Mouse (Mus musculus) megakaryocyte, embryonic 14.5 days (primary cell): ENCODE measurements around the gene Asna1.

Source experiments
- FLI1 ChIP-seq: IDR thresholded peaks from 2 replicates; pipeline ENCODE4 v1.6.1; 2012; ENCODE audit warnings: low read length, inconsistent platforms, mixed read lengths
- GATA1 ChIP-seq: IDR thresholded peaks from 3 replicates; pipeline ENCODE4 v1.6.1; 2012; ENCODE audit warnings: mixed read lengths, low read length, inconsistent platforms, borderline replicate concordance

DNA sequence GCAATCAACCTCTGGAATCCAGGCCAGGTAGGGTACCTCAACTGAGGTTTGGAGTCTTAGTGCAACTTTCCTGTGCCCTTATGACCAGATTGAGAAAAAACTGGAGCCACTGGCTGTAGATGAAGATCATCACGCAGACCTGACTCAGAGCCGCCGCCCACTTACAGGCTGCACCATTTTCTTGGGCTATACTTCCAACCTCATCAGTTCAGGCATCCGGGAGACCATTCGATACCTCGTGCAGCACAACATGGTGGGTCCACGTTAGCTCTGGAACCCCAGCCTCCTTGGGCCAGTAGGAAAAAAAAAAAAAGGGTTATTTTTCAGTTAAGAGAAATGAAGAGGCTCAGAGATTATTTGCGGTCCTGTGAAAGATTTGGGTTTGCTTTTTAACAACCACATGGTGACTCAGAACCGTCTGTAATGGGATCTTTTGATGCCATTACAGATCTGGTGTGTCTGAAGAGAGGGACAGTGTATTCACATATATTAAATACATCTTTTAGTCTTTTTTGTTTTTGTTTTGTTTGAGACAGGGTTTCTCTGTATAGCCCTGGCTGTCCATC, 47.4 kb upstream of the Asna1 start:
- TF ChIP-seq FLI1 (no peak), GATA1 (no peak)
